Mouse (Mus musculus) C2C12 (cell line): Measurements from ENCODE around the gene G3bp1. TPM values are rescaled to one million over a fixed set of nuclear protein-coding genes. Genes with fewer than 3 reads are reported as not detected.

Source experiments
- H3K27me3 ChIP-seq: one replicate; pipeline ENCODE4 v1.6.1; 2011; ENCODE audit not compliant: control insufficient read depth, insufficient read depth, insufficient read length
- H3K36me3 ChIP-seq: one replicate; pipeline ENCODE4 v1.6.1; 2011; ENCODE audit not compliant: control insufficient read depth, insufficient read depth
- H3K4me3 ChIP-seq: one replicate; pipeline ENCODE4 v1.5.1; 2011; ENCODE audit warnings: mild to moderate bottlenecking, control low read depth; ENCODE audit not compliant: poor library complexity, insufficient read depth, severe bottlenecking
- H3K79me2 ChIP-seq: one replicate; pipeline ENCODE4 v1.6.1; 2011; ENCODE audit not compliant: control insufficient read depth, insufficient read depth
- H3K79me3 ChIP-seq: one replicate; pipeline ENCODE4 v1.6.1; 2011; ENCODE audit warnings: low read depth, control low read depth
- H3ac ChIP-seq: one replicate; pipeline ENCODE3; 2011; ENCODE audit warnings: low read depth; ENCODE audit not compliant: control insufficient read depth, insufficient read length
- CEBPB ChIP-seq: IDR thresholded peaks from one replicate; pipeline ENCODE4 v1.6.1; 2011; ENCODE audit warnings: low read depth, mild to moderate bottlenecking, control low read depth, moderate library complexity
- CTCF ChIP-seq: IDR thresholded peaks from one replicate; pipeline ENCODE4 v1.5.1; 2011; ENCODE audit not compliant: control insufficient read depth, insufficient read depth, insufficient read length
- FOSL1 ChIP-seq: IDR thresholded peaks from one replicate; pipeline ENCODE4 v1.8.0; 2011; ENCODE audit warnings: mild to moderate bottlenecking, low read length; ENCODE audit not compliant: poor library complexity, insufficient read depth, severe bottlenecking
- MAX ChIP-seq: IDR thresholded peaks from one replicate; pipeline ENCODE4 v1.6.1; 2011; ENCODE audit warnings: mild to moderate bottlenecking, control low read depth
- MYOD1 ChIP-seq: IDR thresholded peaks from one replicate; pipeline ENCODE4 v1.6.1; 2011; ENCODE audit warnings: low read depth; ENCODE audit not compliant: control insufficient read depth, insufficient read length
- MYOG ChIP-seq: IDR thresholded peaks from one replicate; pipeline ENCODE4 v1.6.1; 2011; ENCODE audit not compliant: control insufficient read depth, insufficient read length; ENCODE audit errors: extremely low read depth
- USF1 ChIP-seq: IDR thresholded peaks from one replicate; pipeline ENCODE4 v1.6.1; 2011; ENCODE audit warnings: low read depth, mild to moderate bottlenecking, control low read depth, moderate library complexity
- polyA plus RNA-seq: library from polyadenylated mRNA; unstranded; fragments of >200 nt; fragmentation: generic; extraction: Trizol; gene quantifications from one replicate; pipeline ENCODE4 v1.2.1, GENCODE M21; 2012; ENCODE audit warnings: missing spikeins

Gene G3bp1
- polyA plus RNA-seq, 1 experiment: 82.5 TPM

DNA sequence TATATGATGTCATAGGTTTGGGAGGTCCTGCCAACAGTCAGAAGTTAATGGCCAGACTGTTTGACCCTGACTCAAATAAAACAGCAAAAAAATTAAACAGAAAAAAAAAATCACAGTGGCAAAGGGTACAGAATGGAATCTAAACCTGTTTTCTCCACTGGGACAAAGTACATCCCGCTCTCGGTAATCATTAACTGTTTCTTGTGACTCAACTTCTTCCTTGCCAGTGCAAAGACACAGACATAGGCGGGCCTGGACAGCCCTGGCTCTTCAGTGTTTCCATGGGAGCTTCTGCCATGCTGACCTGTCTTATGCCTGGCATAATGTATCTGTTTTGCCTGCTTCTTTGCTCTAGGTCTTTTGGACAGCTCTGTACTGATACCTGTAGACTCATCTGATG lies 4.3 kb upstream of the G3bp1 start:
- no peaks in the 10 kb centered on the region for H3K27me3 ChIP-seq
- peaks cover 7% of the 10 kb centered on the region for H3K79me3 ChIP-seq
- no peaks in the 10 kb centered on the region for H3K36me3 ChIP-seq
- peaks cover 16% of the 10 kb centered on the region for H3K79me2 ChIP-seq
- no peak overlapping the region for H3ac ChIP-seq
- no peak overlapping the region for H3K4me3 ChIP-seq
- no peak for TF ChIP-seq CEBPB

DNA sequence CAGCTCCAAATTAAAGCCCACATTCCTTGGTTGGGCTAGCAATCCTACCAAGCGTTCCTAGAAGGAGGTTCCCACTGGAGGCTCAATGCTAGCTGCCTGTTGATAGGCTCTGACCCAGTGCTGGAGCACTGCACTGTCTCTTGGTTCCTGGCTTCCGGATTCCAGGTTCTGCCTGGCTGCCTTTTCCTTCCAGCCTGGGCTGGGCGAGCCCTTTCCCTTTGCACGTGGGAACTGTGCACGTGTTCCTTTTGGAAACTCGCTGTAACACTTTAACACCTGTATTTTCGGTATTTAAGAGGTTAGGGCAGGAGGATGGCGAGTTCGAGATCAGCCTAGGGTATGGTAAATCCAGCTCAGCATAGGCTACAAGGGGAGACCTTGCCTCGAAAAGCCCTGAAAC lies 1.5 kb upstream of the G3bp1 start:
- no peak for TF ChIP-seq USF1
- TF ChIP-seq CTCF: no peak
- no peak for TF ChIP-seq MAX
- no peak for TF ChIP-seq FOSL1
- TF ChIP-seq MYOG: no peak
- no peak for TF ChIP-seq MYOD1
- Histone ChIP-seq H3K36me3 (peaks cover 22% of the 10 kb centered on the region), H3ac (peak overlapping the region; percentile 81), H3K27me3 (no peaks in the 10 kb centered on the region), H3K79me2 (peaks cover 36% of the 10 kb centered on the region), H3K4me3 (peak overlapping the region; percentile 39), H3K79me3 (peaks cover 32% of the 10 kb centered on the region)

DNA sequence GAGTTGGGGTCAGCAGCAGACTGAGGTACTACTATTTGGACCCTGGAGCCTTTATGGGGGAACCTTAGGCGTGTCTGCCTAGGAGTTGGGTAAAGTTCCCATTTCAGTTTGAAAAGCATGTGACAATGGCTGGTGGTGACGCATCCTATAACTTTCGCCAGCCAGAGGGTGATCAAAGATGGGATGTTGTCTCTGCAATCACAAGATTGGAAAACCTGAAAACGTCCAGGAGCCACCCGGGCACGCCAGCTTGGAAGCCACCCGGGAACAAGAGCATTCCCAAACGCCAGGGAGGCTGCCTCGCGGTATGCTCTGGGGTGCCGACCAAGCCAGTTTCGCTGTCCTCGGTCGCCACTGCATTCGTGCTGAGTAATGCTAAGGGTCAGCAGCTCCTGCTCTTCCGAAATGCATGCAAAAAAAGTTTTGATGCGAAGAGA lies 856 bp upstream of the G3bp1 start:
- Histone ChIP-seq H3K27me3 (no peaks in the 10 kb centered on the region), H3K79me3 (peaks cover 38% of the 10 kb centered on the region), H3K36me3 (peaks cover 27% of the 10 kb centered on the region), H3K79me2 (peaks cover 42% of the 10 kb centered on the region), H3K4me3 (peak overlapping the region; percentile 39), H3ac (peak overlapping the region; percentile 81)
- no peak for TF ChIP-seq MYOD1
- no peak for TF ChIP-seq CEBPB
- no peak for TF ChIP-seq CTCF
- no peak for TF ChIP-seq USF1
- TF ChIP-seq FOSL1: no peak
- no peak for TF ChIP-seq MYOG
- TF ChIP-seq MAX: no peak

DNA sequence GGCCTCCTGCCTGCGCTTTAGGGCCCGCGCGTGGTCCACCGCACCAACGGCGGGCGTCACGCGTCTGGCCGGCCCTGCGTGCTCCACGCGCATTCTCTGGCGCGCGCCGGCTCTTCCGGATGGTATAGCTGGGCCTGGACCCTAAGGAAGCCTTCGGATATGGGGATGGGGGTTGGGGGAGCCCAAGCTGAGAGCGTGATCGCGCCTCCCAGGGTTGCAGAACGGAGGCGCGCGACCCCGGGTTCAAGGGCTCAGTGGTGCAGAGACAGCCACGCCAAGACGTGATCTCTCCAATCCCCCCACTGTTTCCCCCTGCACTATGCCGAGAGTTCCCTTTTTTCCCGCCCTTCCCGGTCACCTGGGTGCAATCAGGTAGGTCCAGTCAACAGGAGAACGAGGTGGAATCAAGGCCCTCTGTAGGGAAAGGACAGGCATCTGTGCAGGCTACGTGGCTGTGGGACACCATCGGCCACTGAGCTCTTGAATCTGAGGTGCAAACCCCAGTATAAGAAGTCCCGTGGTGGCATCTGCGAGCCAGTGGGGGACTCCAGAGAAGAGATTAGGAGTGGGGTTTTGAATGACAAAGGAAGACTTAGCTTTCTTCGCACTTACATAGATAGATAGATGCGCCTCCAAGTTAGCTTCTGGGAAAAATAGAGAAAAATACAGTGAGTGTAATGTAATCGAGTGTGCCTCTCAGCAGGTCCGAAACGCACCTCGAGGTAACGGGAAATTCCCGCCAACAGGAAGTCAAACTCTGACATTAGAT lies 622 bp downstream of the G3bp1 start:
- Histone ChIP-seq H3ac (peak overlapping the region; percentile 97), H3K4me3 (peak overlapping the region; percentile 98), H3K79me3 (peaks cover 53% of the 10 kb centered on the region), H3K36me3 (peaks cover 42% of the 10 kb centered on the region), H3K79me2 (peaks cover 57% of the 10 kb centered on the region), H3K27me3 (no peaks in the 10 kb centered on the region)
- TF ChIP-seq MYOG (no peak), MYOD1 (no peak), USF1 (no peak), MAX (no peak), CEBPB (no peak), FOSL1 (no peak)

DNA sequence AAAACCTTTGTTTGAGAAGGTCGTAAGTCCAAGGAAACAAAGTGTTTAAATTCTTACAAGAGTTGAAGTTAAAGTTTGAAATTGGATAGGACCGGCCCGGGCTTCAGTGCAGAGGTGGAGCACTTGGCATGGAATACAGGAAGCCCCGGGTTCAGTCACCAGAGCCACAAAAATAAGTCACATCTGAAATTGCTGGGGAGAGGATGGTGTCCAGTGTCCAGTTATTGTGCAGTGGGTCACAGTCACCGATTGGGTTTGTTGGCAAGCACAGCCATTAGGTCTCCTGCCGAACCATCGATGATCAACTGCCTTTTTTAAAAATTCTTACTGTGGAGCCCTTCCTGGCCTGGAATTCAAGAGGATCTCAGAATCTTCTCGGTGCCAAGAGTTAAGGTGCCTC lies 1.3 kb downstream of the G3bp1 start:
- Histone ChIP-seq H3ac (peak overlapping the region; percentile 56), H3K79me3 (peaks cover 59% of the 10 kb centered on the region), H3K4me3 (peak overlapping the region; percentile 98), H3K79me2 (peaks cover 63% of the 10 kb centered on the region), H3K27me3 (no peaks in the 10 kb centered on the region), H3K36me3 (peaks cover 47% of the 10 kb centered on the region)
- TF ChIP-seq CEBPB (no peak), MYOG (no peak), MAX (no peak), MYOD1 (no peak), CTCF (no peak), FOSL1 (no peak), USF1 (no peak)

DNA sequence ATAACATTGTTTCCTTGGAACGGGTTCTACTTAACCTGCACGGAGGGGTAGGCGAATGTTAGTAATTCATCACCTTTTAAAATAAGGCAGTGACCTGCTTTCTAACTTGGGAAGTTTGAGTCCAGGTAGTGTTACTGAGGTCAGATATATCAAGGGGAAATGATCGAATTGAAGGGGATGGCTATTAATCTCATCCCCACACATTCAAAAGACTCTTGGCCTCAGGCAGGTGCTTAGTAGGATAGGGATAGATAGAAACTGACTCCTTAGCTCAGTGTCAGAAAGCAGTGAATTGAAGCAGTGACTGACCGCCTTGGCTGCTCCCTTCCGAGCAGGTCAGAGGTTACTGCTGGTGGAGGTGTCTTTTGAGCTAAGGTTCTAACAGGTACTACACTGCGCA lies 2.0 kb downstream of the G3bp1 start:
- Histone ChIP-seq H3K79me3 (peaks cover 66% of the 10 kb centered on the region), H3K27me3 (no peaks in the 10 kb centered on the region), H3K79me2 (peaks cover 70% of the 10 kb centered on the region), H3ac (no peak overlapping the region), H3K36me3 (peaks cover 54% of the 10 kb centered on the region), H3K4me3 (no peak overlapping the region)
- TF ChIP-seq MYOD1 (no peak), CEBPB (no peak), MYOG (no peak), FOSL1 (no peak), CTCF (no peak), USF1 (no peak), MAX (no peak)
